Mouse (Mus musculus) skeletal muscle tissue, postnatal 0 days (tissue): ENCODE results near the gene Atg14. TPM values are rescaled to one million over a fixed set of nuclear protein-coding genes. Genes with fewer than 3 reads are reported as not detected.

Source experiments
- polyA plus RNA-seq: library from polyadenylated mRNA; unstranded; fragments of >200 nt; fragmentation: Nextera tagmentation; extraction: Ambion mirVana; gene quantifications from 2 replicates; pipeline ENCODE4 v1.2.1, GENCODE M21; 2015

Atg14 gene
- 10.9 and 11.0 TPM in 2 replicates for polyA plus RNA-seq

GRCm38 (mm10) chr14:47570549-47570948 is at the start of gene Atg14:
Gene Atg14 (minus strand): TSS chr14:47570649.

Other genes starting within 250 kb of the Atg14 start
- gene Lgals3, start 202.9 kb downstream of the Atg14 start, polyA plus RNA-seq = 13.2 and 44.9 TPM in 2 replicates
- 7.7 and 8.8 TPM in 2 replicates for gene Dlgap5, start 152.2 kb downstream of the Atg14 start, polyA plus RNA-seq
- gene Fbxo34, start 120.2 kb downstream of the Atg14 start, polyA plus RNA-seq = 11.4 TPM in 2 replicates
- gene Ktn1, start 77.8 kb upstream of the Atg14 start, polyA plus RNA-seq = 89.1 and 104 TPM in 2 replicates